Mouse (Mus musculus): ENCODE measurements around the gene Ngly1.

Ngly1 gene

DNA sequence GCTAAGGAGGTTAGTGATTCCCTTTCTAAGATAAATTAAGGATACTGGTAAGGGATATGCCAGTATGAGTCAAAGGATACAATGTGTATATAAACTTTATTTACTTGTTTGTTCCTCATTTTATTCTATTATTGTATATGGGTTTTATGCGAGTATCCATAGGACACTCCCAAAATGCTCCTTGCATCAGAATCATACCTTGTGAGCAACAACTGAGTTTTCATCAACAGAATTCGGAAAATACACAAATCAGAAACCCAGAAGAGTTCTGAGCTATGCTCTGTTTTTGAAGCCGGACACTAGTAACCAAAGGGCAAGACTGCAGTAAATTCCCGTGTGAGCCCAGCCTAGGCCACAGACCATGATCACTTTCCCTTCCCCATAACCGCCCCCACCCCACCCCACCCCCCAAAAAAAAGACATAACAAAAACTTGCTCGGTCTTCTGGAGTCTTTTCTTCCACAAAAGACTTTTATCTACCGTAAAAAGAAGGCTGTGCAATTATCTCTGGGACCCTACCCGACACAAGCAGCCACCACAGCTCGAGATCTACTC lies 400 bp upstream of the Ngly1 start:
- in situ Hi-C loops (cut with MboI; ENCODE audit: low pct_unique_long_range_greater_than_20kb in 1 of 2, low sequenced_read_pairs in 2 of 2, unreplicated experiment in 1 of 2): loop anchor here in 1 of 2 experiments (10.0 kb wide), 1 partner anchor 116 kb away; the partner anchor contains the start of gene Top2b

GRCm38 (mm10) chr14:16250099-16250498 lies 1.0 kb downstream of the Ngly1 start:
- in situ Hi-C loops (cut with MboI; ENCODE audit: low pct_unique_long_range_greater_than_20kb in 1 of 2, low sequenced_read_pairs in 2 of 2, unreplicated experiment in 1 of 2): no loop called here

GRCm38 (mm10) chr14:16255745-16256144 lies 6.7 kb downstream of the Ngly1 start:
- in situ Hi-C loops (cut with MboI; ENCODE audit: low pct_unique_long_range_greater_than_20kb in 1 of 2, low sequenced_read_pairs in 2 of 2, unreplicated experiment in 1 of 2): no loop called here

DNA sequence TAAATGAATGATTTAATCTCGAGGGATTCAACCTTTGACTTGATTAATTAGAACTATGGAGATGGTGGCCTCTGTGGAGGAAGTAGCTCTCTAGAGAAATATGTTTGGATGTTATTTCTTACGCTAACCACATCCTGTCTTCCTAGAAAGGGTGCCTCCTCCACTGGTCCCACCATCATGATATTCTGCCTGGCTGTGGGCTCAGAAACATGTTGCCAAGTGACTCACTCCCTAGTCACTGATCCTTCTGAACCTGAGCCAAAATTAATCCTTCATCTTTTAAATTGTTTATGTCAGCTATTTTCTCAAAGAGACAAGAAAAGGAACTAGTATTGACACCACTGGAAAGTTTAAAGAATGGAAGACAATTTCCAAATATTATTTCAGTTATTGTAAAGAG lies 7.1 kb downstream of the Ngly1 start:
- in situ Hi-C loops (cut with MboI; ENCODE audit: low pct_unique_long_range_greater_than_20kb in 1 of 2, low sequenced_read_pairs in 2 of 2, unreplicated experiment in 1 of 2): no loop called here

- in situ Hi-C loops (cut with MboI; ENCODE audit: low pct_unique_long_range_greater_than_20kb in 1 of 2, low sequenced_read_pairs in 2 of 2, unreplicated experiment in 1 of 2): no loop called here
Measured at GRCm38 (mm10) chr14:16260541-16260940, 11.5 kb downstream of the Ngly1 start.

DNA sequence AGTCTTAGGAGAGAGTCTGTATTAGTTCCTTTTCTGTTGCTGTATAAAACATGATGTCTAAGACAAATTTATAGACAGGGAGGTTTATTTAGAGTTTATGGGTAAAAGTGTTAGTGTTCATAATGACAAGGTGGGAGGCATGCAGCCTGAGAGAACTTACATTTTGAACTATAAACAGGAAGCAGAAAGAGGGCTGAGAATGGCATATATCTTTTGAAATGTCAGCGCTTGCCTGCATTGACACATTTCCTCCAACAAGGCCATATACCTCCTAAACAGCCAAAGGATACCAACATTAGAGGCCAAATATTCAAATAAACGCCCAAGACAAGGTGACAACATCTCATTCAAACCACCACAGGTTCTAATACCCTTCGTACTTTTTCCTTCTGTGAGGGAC lies 12.8 kb downstream of the Ngly1 start:
- in situ Hi-C loops (cut with MboI; ENCODE audit: low pct_unique_long_range_greater_than_20kb in 1 of 2, low sequenced_read_pairs in 2 of 2, unreplicated experiment in 1 of 2): no loop called here

- in situ Hi-C loops (cut with MboI; ENCODE audit: low pct_unique_long_range_greater_than_20kb in 1 of 2, low sequenced_read_pairs in 2 of 2, unreplicated experiment in 1 of 2): no loop called here
Measured at GRCm38 (mm10) chr14:16267028-16267427, 17.9 kb downstream of the Ngly1 start.

GRCm38 (mm10) chr14:16269776-16270175 lies 20.7 kb downstream of the Ngly1 start:
- in situ Hi-C loops (cut with MboI; ENCODE audit: low pct_unique_long_range_greater_than_20kb in 1 of 2, low sequenced_read_pairs in 2 of 2, unreplicated experiment in 1 of 2): no loop called here

DNA sequence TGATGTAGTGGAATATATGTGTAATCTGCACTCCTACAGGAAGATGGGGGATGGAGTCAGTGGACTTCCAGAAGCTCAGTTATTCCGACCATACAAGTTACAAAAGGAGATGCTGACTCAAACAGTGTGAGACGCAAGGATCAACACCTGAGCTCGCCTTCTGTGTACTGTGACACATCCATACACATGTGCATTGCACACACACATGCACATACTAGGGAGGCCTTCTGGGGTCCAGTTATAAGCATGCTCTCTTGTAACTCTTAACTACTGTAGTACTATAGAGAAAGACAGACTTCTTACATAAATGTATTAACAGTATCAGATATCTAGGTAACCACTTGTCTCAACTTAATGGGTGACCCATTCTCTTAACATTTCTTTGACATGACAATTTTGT lies 24.6 kb downstream of the Ngly1 start:
- in situ Hi-C loops (cut with MboI; ENCODE audit: low pct_unique_long_range_greater_than_20kb in 1 of 2, low sequenced_read_pairs in 2 of 2, unreplicated experiment in 1 of 2): no loop called here

DNA sequence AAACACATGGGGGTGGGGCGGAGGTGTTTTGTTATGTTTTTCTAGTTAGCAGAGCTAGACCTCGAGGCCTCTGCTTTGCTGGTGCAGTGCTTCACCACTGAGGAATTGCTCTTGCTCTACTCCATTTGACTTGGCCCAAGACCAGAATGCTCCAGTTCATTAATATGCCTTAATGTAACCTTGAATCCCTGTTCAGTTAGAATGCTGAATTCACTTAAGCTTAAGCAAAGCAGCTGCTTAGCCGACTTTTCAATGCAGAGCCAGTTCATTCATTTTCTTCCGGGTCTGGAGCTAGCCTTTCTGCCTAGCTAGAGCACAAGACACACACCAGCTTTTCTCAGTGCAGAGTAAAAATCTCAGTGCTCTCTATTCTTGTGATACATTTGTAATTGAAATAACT lies 30.1 kb downstream of the Ngly1 start:
- in situ Hi-C loops (cut with MboI; ENCODE audit: low pct_unique_long_range_greater_than_20kb in 1 of 2, low sequenced_read_pairs in 2 of 2, unreplicated experiment in 1 of 2): no loop called here

DNA sequence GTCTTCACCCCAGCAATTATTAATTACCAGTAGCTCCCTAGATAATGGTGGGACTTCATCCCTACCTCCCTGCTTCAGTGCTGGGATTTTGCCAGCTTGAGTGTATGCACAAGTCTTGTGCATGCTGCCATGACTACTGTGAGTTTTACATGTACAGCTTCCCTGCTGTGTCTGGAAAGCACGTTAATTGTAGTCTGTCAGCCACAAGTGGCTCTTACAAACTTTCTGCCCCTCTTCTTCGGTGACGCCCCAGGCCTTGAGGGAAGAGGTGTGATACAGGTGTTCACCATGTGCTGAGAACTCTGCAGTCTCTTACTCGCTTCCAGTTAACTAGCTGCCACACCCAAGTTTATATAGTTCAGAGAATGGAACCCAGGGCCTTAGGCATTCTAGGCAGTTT lies 34.9 kb downstream of the Ngly1 start:
- in situ Hi-C loops (cut with MboI; ENCODE audit: low pct_unique_long_range_greater_than_20kb in 1 of 2, low sequenced_read_pairs in 2 of 2, unreplicated experiment in 1 of 2): no loop called here

- in situ Hi-C loops (cut with MboI; ENCODE audit: low pct_unique_long_range_greater_than_20kb in 1 of 2, low sequenced_read_pairs in 2 of 2, unreplicated experiment in 1 of 2): no loop called here
Measured at GRCm38 (mm10) chr14:16292371-16292770, 43.3 kb downstream of the Ngly1 start.

DNA sequence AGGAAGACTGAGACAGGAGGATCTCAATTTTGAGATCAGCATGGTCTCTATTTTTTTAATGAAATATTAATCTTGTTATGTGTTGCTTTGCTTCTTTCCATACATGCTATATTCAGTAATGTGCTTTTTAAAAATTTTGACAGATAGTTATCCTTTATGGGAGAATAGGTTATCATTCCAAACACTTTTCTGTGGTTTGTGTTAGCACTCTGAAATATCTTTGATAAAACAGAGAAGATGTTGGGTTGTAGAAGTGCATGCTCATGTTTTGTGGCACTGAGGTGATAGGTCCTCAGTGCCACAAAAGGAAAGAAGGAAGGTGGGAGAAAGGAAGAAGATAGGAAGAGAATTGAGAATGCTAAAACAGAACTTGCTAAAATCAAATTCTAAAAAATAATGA lies 43.9 kb downstream of the Ngly1 start:
- in situ Hi-C loops (cut with MboI; ENCODE audit: low pct_unique_long_range_greater_than_20kb in 1 of 2, low sequenced_read_pairs in 2 of 2, unreplicated experiment in 1 of 2): no loop called here

- in situ Hi-C loops (cut with MboI; ENCODE audit: low pct_unique_long_range_greater_than_20kb in 1 of 2, low sequenced_read_pairs in 2 of 2, unreplicated experiment in 1 of 2): no loop called here
Measured at GRCm38 (mm10) chr14:16293921-16294320, 44.8 kb downstream of the Ngly1 start.

- in situ Hi-C loops (cut with MboI; ENCODE audit: low pct_unique_long_range_greater_than_20kb in 1 of 2, low sequenced_read_pairs in 2 of 2, unreplicated experiment in 1 of 2): no loop called here
Measured at GRCm38 (mm10) chr14:16296816-16297468, 47.9 kb downstream of the Ngly1 start.

DNA sequence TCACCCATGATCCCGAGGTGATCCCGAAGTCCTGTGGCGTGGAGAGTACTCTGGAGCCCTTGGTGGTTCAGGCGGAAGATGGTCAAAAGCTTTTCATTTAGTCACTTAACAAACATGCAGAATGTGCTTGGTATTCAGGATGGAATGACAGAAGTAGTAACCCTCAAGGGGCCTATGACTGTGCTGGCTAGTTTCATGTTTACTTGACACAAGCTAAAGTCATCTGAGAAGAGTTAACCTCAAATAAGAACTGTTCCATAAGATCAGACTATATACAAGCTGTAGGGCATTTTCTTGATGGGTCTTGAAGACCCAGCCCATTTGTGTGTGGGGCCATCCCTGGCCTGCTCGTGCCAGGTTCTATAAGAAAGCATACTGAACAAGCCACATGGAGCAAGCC lies 52.7 kb downstream of the Ngly1 start:
- in situ Hi-C loops (cut with MboI; ENCODE audit: low pct_unique_long_range_greater_than_20kb in 1 of 2, low sequenced_read_pairs in 2 of 2, unreplicated experiment in 1 of 2): no loop called here

GRCm38 (mm10) chr14:16302688-16303087 lies 53.6 kb downstream of the Ngly1 start:
- in situ Hi-C loops (cut with MboI; ENCODE audit: low pct_unique_long_range_greater_than_20kb in 1 of 2, low sequenced_read_pairs in 2 of 2, unreplicated experiment in 1 of 2): no loop called here

DNA sequence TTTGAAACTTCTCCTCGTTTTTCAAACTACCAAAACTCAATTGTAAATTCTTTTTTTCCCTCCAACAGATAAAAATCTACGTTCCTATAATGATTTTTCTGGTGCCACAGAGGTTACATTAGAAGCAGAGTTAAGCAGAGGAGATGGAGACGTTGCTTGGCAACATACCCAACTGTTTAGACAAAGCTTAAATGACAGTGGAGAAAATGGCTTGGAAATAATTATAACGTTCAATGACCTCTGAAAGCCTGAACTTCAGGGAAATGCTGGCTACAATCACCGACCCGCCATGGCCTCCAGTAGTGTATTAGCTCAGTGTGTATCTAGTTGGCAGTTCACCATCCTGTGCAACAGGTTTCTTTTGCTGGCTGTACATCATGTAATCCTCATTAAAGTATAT lies 61.7 kb downstream of the Ngly1 start:
- in situ Hi-C loops (cut with MboI; ENCODE audit: low pct_unique_long_range_greater_than_20kb in 1 of 2, low sequenced_read_pairs in 2 of 2, unreplicated experiment in 1 of 2): loop anchor here in 1 of 2 experiments (5.0 kb wide), 1 partner anchor 57 kb away; the partner anchor contains the start of gene Top2b

DNA sequence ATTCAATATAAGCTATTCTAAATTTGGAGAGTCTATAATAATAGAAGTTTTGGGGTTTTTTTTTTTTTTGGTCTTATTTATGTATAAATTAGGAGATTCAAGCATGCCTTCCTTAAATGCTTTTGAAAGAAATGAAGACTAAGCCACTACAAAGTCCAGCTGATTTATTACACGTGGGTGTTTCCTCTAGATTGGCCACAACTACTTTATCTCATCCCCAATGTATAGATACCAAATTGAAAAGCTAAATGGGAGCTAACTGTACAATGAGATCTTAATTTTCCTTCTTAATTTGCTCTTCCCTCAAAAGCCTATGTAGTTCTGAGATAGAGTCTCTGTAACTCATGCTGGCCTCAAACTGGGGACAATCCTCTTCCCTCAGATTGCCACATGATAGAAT lies 63.5 kb downstream of the Ngly1 start:
- in situ Hi-C loops (cut with MboI; ENCODE audit: low pct_unique_long_range_greater_than_20kb in 1 of 2, low sequenced_read_pairs in 2 of 2, unreplicated experiment in 1 of 2): loop anchor here in 1 of 2 experiments (5.0 kb wide), 1 partner anchor 55 kb away; the partner anchor contains the start of gene Top2b

DNA sequence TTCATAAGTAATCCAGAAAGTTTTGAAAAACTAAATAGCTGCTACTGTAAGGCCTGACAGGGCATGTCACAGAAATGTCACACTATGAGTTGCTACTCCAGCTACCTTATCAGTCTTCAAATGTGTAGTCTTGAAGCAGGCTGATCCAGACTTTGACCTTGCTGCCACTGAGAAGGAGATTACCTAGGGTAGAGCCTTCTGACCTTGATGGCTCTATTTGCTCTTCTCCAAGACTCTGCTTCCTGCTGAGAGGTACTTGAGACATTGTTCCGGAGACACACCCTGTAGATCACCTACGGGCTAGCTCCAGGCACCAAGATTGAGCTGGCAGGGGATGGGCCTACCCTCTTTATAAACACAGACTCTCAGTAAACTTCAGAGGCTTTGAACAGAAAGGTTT lies 64.0 kb downstream of the Ngly1 start:
- in situ Hi-C loops (cut with MboI; ENCODE audit: low pct_unique_long_range_greater_than_20kb in 1 of 2, low sequenced_read_pairs in 2 of 2, unreplicated experiment in 1 of 2): loop anchor here in 1 of 2 experiments (5.0 kb wide), 1 partner anchor 54 kb away; the partner anchor contains the start of gene Top2b
